Mouse (Mus musculus) frontal cortex, postnatal 14 days (tissue): ENCODE measurements at regions not wholly inside any gene's neighbourhood (a gene's known extent, or its start where the extent isn't known, plus 50 kb on each side); places are given as distances from the start of the nearest gene placed in this dataset.

Source experiments
- DNase-seq, 2 experiments: peaks; one replicate each; pipeline ENCODE4 v3.0.0; 2022; ENCODE audit warnings: low spot score in 2 of 2

- DNase-seq, result no peak
Measured at GRCm38 (mm10) chr8:24287861-24288260, 437.8 kb downstream of the Adam3 start.

GRCm38 (mm10) chr8:24284966-24285365 is 440.7 kb downstream of the Adam3 start:
- no peak for DNase-seq

- no peak for DNase-seq
Measured at GRCm38 (mm10) chr8:24283901-24284405, 441.7 kb downstream of the Adam3 start.

- no peak for DNase-seq
Measured at GRCm38 (mm10) chr8:24280296-24280695, 445.4 kb downstream of the Adam3 start.

- DNase-seq, result no peak
Measured at GRCm38 (mm10) chr8:24278391-24278790, 447.3 kb downstream of the Adam3 start.

GRCm38 (mm10) chr8:24261359-24261758 is 464.3 kb downstream of the Adam3 start:
- DNase-seq, result no peak

- DNase-seq, result no peak
Measured at GRCm38 (mm10) chr8:24258622-24259021, 467.0 kb downstream of the Adam3 start.

- no peak for DNase-seq
Measured at GRCm38 (mm10) chr8:24242211-24242610, 483.4 kb downstream of the Adam3 start.

- no peak for DNase-seq
Measured at GRCm38 (mm10) chr8:24240211-24240983, 485.3 kb downstream of the Adam3 start.

- DNase-seq, result no peak
Measured at GRCm38 (mm10) chr8:24234981-24235380, 490.7 kb downstream of the Adam3 start.

- DNase-seq, result peak; percentile 45 to 52
Measured at GRCm38 (mm10) chr8:24228148-24228547, 497.5 kb downstream of the Adam3 start.

- DNase-seq, result no peak
Measured at GRCm38 (mm10) chr8:24227331-24228072, 498.1 kb downstream of the Adam3 start.

- no peak for DNase-seq
Measured at GRCm38 (mm10) chr8:24220222-24220621, 505.4 kb downstream of the Adam3 start.

GRCm38 (mm10) chr8:24216655-24217054 is 509.0 kb downstream of the Adam3 start:
- no peak for DNase-seq

- no peak for DNase-seq
Measured at GRCm38 (mm10) chr8:24215510-24216138, 510.0 kb downstream of the Adam3 start.

GRCm38 (mm10) chr8:24214315-24214714 is 511.3 kb downstream of the Adam3 start:
- DNase-seq, result no peak

GRCm38 (mm10) chr8:24212216-24213200 is 513.1 kb downstream of the Adam3 start:
- DNase-seq, result no peak

- DNase-seq, result no peak
Measured at GRCm38 (mm10) chr8:24211091-24211490, 514.6 kb downstream of the Adam3 start.
